Mouse (Mus musculus) liver, embryonic 15.5 days (tissue): ENCODE measurements around the gene Trim9. TPM values are rescaled to one million over a fixed set of nuclear protein-coding genes. Genes with fewer than 3 reads are reported as not detected.

ENCODE experiments used
- ATAC-seq: fragments of 200-750 bp; cut with Nextera tagmentation; 2 replicates; pipeline ENCODE4 v1.8.0; 2017; ENCODE audit warnings: moderate number of reproducible peaks, mild to moderate bottlenecking, moderate library complexity; ENCODE audit not compliant: insufficient read depth
- H3K27ac ChIP-seq: fragments of 300-500 bp; sonication (generic); replicated peaks from 2 replicates; pipeline ENCODE4 v1.5.1; 2015; ENCODE audit warnings: mild to moderate bottlenecking, inconsistent platforms
- H3K27me3 ChIP-seq: fragments of 300-500 bp; sonication (generic); 2 replicates; pipeline ENCODE4 v1.6.1; 2015; ENCODE audit warnings: mild to moderate bottlenecking, inconsistent platforms
- H3K36me3 ChIP-seq: fragments of 300-500 bp; sonication (generic); replicated peaks from 2 replicates; pipeline ENCODE4 v1.6.1; 2015; ENCODE audit warnings: moderate library complexity, mild to moderate bottlenecking, inconsistent platforms
- H3K4me1 ChIP-seq: fragments of 300-500 bp; sonication (generic); replicated peaks from 2 replicates; pipeline ENCODE4 v1.6.1; 2015; ENCODE audit warnings: inconsistent platforms
- H3K4me2 ChIP-seq: fragments of 300-500 bp; sonication (generic); 2 replicates; pipeline ENCODE4 v1.6.1; 2015; ENCODE audit warnings: moderate library complexity, mild to moderate bottlenecking, inconsistent platforms
- H3K4me3 ChIP-seq: fragments of 300-500 bp; sonication (generic); replicated peaks from 2 replicates; pipeline ENCODE4 v1.5.1; 2015; ENCODE audit warnings: mild to moderate bottlenecking, inconsistent platforms
- H3K9ac ChIP-seq: fragments of 300-500 bp; sonication (generic); 2 replicates; pipeline ENCODE4 v1.6.1; 2015; ENCODE audit warnings: moderate library complexity, mild to moderate bottlenecking, inconsistent platforms
- H3K9me3 ChIP-seq: fragments of 300-500 bp; sonication (generic); replicated peaks from 2 replicates; pipeline ENCODE4 v1.6.1; 2016; ENCODE audit warnings: inconsistent platforms
- WGBS: fragments of 180-500 bp; shearing (Covaris S2); methylation state at CpG from one replicate; pipeline ENCODE4 v1.1.7; 2015; ENCODE audit warnings: mixed read lengths; ENCODE audit not compliant: insufficient replicate concordance; 5-methylcytosine and 5-hydroxymethylcytosine counted together
- polyA plus RNA-seq: library from polyadenylated mRNA; unstranded; fragments of >200 nt; fragmentation: Nextera tagmentation; extraction: Ambion mirVana; gene quantifications from 2 replicates; pipeline ENCODE4 v1.2.1, GENCODE M21; 2015

Gene Trim9
- polyA plus RNA-seq, result 0.03 and 0.14 TPM in 2 replicates

GRCm38 (mm10) chr12:70347202-70347841 is at the start of gene Trim9:
TSS of gene Trim9 (minus strand) at chr12:70347614.
- H3K27me3 ChIP-seq, result peaks cover 67% of the 10 kb centered on the region

DNA sequence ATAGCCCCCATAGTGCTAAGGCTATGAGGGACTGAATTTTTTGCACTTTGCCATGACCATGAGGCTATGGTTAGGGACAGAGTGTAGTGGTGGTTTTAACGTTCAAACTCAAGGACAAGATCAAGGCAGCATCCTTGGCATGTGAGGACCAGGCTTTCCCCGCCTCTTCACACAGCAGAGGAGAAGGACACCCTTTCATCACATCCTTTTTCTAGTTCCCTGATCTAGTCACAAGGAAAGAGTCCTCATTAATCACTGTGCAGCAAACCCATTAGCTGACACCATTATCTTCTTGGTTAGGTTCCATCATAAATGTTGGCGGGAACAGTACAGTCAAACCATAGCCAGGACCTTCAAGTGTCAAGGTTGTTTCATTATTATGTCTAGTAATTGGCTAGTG is 47.6 kb upstream of the Trim9 start:
- Histone ChIP-seq H3K4me2 (no peak overlapping the region), H3K9me3 (no peaks in the 10 kb centered on the region), H3K4me1 (no peaks in the 10 kb centered on the region), H3K9ac (no peak overlapping the region), H3K27ac (no peak overlapping the region), H3K36me3 (no peaks in the 10 kb centered on the region), H3K4me3 (no peak overlapping the region), H3K27me3 (no peaks in the 10 kb centered on the region)
- ATAC-seq, result no peak
- WGBS, result 55% methylated on average over 3 of the region's 3 CpGs

More at GRCm38 (mm10) chr12:70347202-70347841, at the start of gene Trim9:
- peak; percentile 84 for ATAC-seq
- WGBS, result 0% methylated on average over 50 of the region's 50 CpGs
- H3K4me1 ChIP-seq, result peaks cover 17% of the 10 kb centered on the region
- H3K9me3 ChIP-seq, result no peaks in the 10 kb centered on the region
- H3K27ac ChIP-seq, result no peak within 1 kb of the TSS
- no peak within 1 kb of the TSS for H3K9ac ChIP-seq
- peak within 1 kb of the TSS; percentile 48 for H3K4me3 ChIP-seq
- peak within 1 kb of the TSS; percentile 69 for H3K4me2 ChIP-seq
- H3K36me3 ChIP-seq, result no peaks in the 10 kb centered on the region

- no peak for ATAC-seq
- H3K27me3 ChIP-seq, result no peaks in the 10 kb centered on the region
- no peak overlapping the region for H3K4me3 ChIP-seq
- no peaks in the 10 kb centered on the region for H3K36me3 ChIP-seq
- H3K9me3 ChIP-seq, result no peaks in the 10 kb centered on the region
- no peak overlapping the region for H3K4me2 ChIP-seq
- H3K27ac ChIP-seq, result no peak overlapping the region
- WGBS, result 71% methylated on average over 3 of the region's 3 CpGs
- H3K9ac ChIP-seq, result no peak overlapping the region
- no peaks in the 10 kb centered on the region for H3K4me1 ChIP-seq
These were observed 43.8 kb upstream of the Trim9 start for GRCm38 (mm10) chr12:70391236-70391635.

DNA sequence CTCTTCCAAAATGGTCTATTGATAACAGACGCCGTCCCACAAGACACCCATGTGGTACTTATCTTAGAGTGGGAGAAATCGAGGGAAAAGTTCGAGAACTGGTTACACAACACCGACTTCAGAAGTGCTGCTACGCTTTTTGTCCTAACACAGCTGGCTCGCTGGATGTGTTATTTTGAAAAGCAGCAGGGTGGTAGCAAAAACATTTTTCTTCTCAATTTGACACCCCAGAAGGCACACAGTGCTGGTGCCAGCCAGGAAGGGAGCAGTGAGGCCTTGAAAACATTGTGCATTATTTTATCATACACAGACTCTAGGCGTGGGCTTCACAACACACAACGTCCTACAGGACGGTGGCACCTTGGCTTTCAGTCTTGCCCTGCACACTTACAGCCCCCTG is 27.6 kb upstream of the Trim9 start:
- no peak overlapping the region for H3K27ac ChIP-seq
- no peak overlapping the region for H3K9ac ChIP-seq
- no peaks in the 10 kb centered on the region for H3K9me3 ChIP-seq
- H3K27me3 ChIP-seq, result no peaks in the 10 kb centered on the region
- no peak overlapping the region for H3K4me2 ChIP-seq
- 65% methylated on average over 10 of the region's 10 CpGs for WGBS
- no peaks in the 10 kb centered on the region for H3K36me3 ChIP-seq
- no peak for ATAC-seq
- no peaks in the 10 kb centered on the region for H3K4me1 ChIP-seq
- no peak overlapping the region for H3K4me3 ChIP-seq

DNA sequence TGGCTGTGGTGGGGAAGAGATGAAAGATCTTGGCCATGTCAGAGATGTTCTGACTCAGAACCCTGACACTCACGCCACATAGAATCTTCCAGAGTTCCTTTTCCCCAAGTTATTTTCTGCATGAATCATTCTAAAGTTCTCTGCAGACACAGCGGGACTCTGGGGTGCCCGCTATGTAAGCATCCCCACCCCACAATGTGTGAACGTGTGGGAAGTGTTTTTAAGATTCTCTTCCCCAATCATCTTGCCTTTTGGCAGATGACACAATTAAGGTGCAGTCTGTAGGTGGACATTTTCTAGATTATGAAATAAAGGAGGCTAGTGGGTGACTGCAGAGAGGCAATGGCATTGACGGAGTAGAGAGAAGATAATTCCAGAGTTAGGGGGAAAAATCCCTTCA is 25.5 kb upstream of the Trim9 start:
- Histone ChIP-seq H3K9ac (no peak overlapping the region), H3K27me3 (no peaks in the 10 kb centered on the region), H3K9me3 (no peaks in the 10 kb centered on the region), H3K36me3 (no peaks in the 10 kb centered on the region), H3K4me1 (no peaks in the 10 kb centered on the region), H3K27ac (no peak overlapping the region), H3K4me2 (no peak overlapping the region), H3K4me3 (no peak overlapping the region)
- WGBS, result 69% methylated on average over 5 of the region's 5 CpGs
- ATAC-seq, result no peak

- no peak for ATAC-seq
- Histone ChIP-seq H3K4me2 (no peak overlapping the region), H3K9me3 (no peaks in the 10 kb centered on the region), H3K36me3 (no peaks in the 10 kb centered on the region), H3K27ac (no peak overlapping the region), H3K4me1 (no peaks in the 10 kb centered on the region), H3K9ac (no peak overlapping the region), H3K27me3 (no peaks in the 10 kb centered on the region), H3K4me3 (no peak overlapping the region)
- 73% methylated on average over 12 of the region's 12 CpGs for WGBS
These were observed 21.9 kb upstream of the Trim9 start for GRCm38 (mm10) chr12:70369348-70369747.

DNA sequence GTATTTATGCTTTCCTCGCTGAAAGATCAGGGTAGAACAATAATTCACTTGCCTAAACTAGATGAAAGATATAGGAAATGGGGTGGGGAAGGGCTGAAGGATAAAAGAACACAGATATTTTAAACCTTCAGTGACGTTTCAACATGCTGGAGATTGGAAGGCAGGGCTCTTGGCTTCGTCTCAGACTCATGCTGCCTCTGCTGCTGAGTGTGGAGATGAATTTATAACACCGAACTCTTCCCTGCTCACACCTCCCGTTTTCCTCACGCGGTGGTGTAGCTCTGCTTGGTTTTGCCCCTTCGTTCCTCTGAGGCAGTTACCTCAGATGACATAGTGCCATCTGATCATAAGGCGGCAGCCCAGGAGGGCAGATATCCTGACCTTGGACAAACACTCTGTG is 21.4 kb upstream of the Trim9 start:
- Histone ChIP-seq H3K9ac (no peak overlapping the region), H3K4me3 (no peak overlapping the region), H3K4me1 (no peaks in the 10 kb centered on the region), H3K4me2 (no peak overlapping the region), H3K27me3 (no peaks in the 10 kb centered on the region), H3K36me3 (no peaks in the 10 kb centered on the region), H3K27ac (no peak overlapping the region), H3K9me3 (no peaks in the 10 kb centered on the region)
- ATAC-seq, result no peak
- WGBS, result 66% methylated on average over 9 of the region's 9 CpGs

GRCm38 (mm10) chr12:70367326-70368248 is 20.2 kb upstream of the Trim9 start:
- no peak overlapping the region for H3K9ac ChIP-seq
- H3K4me2 ChIP-seq, result no peak overlapping the region
- ATAC-seq, result no peak
- no peaks in the 10 kb centered on the region for H3K4me1 ChIP-seq
- no peaks in the 10 kb centered on the region for H3K36me3 ChIP-seq
- H3K27me3 ChIP-seq, result no peaks in the 10 kb centered on the region
- WGBS, result 54% methylated on average over 19 of the region's 19 CpGs
- H3K4me3 ChIP-seq, result no peak overlapping the region
- H3K9me3 ChIP-seq, result no peaks in the 10 kb centered on the region
- H3K27ac ChIP-seq, result no peak overlapping the region

DNA sequence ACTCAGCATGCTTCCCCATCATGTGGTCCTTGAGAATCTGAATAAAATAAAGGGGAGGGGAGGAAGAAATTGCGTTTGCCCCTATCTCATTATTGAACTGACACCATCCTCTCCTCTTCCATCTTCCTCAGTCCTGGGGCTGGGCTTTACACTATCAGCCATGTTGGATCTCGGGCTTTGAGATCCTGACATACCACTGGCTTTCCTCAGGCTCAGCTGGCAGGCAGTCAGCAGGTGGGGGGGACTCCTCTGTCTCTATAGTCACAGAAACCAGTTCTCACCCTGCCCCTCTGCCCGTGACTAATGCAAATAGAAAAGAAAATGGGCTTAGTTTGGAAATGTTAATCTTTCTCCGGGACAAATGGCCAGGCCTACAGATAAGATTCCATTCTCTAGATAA is 15.6 kb upstream of the Trim9 start:
- H3K27ac ChIP-seq, result no peak overlapping the region
- H3K4me2 ChIP-seq, result no peak overlapping the region
- H3K4me1 ChIP-seq, result no peaks in the 10 kb centered on the region
- no peaks in the 10 kb centered on the region for H3K27me3 ChIP-seq
- no peaks in the 10 kb centered on the region for H3K36me3 ChIP-seq
- H3K9ac ChIP-seq, result no peak overlapping the region
- H3K4me3 ChIP-seq, result no peak overlapping the region
- WGBS, result 40% methylated on average over 4 of the region's 4 CpGs
- no peaks in the 10 kb centered on the region for H3K9me3 ChIP-seq
- no peak for ATAC-seq

- H3K9ac ChIP-seq, result no peak overlapping the region
- WGBS, result 52% methylated on average over 5 of the region's 5 CpGs
- no peaks in the 10 kb centered on the region for H3K27me3 ChIP-seq
- H3K4me1 ChIP-seq, result no peaks in the 10 kb centered on the region
- H3K4me3 ChIP-seq, result no peak overlapping the region
- H3K36me3 ChIP-seq, result no peaks in the 10 kb centered on the region
- H3K9me3 ChIP-seq, result no peaks in the 10 kb centered on the region
- no peak overlapping the region for H3K27ac ChIP-seq
- no peak for ATAC-seq
- H3K4me2 ChIP-seq, result no peak overlapping the region
These were observed 12.9 kb upstream of the Trim9 start for GRCm38 (mm10) chr12:70360276-70360675.

- no peaks in the 10 kb centered on the region for H3K36me3 ChIP-seq
- no peak overlapping the region for H3K4me3 ChIP-seq
- H3K9me3 ChIP-seq, result no peaks in the 10 kb centered on the region
- H3K4me1 ChIP-seq, result no peaks in the 10 kb centered on the region
- no peak for ATAC-seq
- H3K27me3 ChIP-seq, result 0 out of 2 replicates have a peak, but pooled peaks cover 3% of the 10 kb centered on the region
- 73% methylated on average over 13 of the region's 13 CpGs for WGBS
- no peak overlapping the region for H3K9ac ChIP-seq
- no peak overlapping the region for H3K4me2 ChIP-seq
- H3K27ac ChIP-seq, result no peak overlapping the region
These were observed 12.0 kb upstream of the Trim9 start for GRCm38 (mm10) chr12:70359443-70359842.
